Mouse (Mus musculus): Measurements from ENCODE around the gene Chmp2a.

GRCm38 (mm10) chr7:13031069-13031468, 3.5 kb downstream of the Chmp2a start:
- TF ChIP-seq CTCF (IDR thresholded peaks at IDR 0.05; ENCODE audit: low read depth, low read length): peak; percentile 22
- no peak for TF ChIP-seq POLR2A (IDR thresholded peaks at IDR 0.05; ENCODE audit: insufficient read depth, low read length)
